Mouse (Mus musculus): Measurements from ENCODE around the gene Fam25c. TPM values are rescaled to one million over a fixed set of nuclear protein-coding genes. Genes with fewer than 3 reads are reported as not detected.
A peak's percentile ranks its signal among the peaks of the same experiment; 100 is the strongest.

Fam25c gene
- not detected for total RNA-seq (2021)
- long read RNA-seq: 0 reads

DNA sequence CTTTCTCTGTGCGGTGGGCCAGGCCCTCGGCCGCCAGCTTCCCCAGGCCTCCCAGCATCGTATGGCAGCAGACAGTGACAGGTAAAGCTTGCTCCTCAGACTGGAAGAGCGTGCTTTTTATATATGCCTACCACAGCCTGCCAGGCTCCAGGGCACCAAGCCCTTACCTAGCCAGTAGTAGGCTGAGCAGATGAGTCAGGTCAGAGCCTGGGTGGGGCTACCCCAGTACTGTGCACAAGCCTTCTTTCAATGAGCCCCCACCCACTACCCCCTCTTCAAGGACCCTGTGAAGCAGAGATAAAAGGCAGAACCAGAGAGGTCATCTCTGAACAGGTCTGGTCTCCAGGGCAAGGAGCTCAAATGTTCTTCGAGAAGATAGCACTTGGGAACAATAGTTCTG is at the start of gene Fam25c:
TSS of gene Fam25c (minus strand) at position 133 of the 400 bp plus-strand sequence.
- DNase-seq (ENCODE audit: low spot score in 2 of 2): no peak

GRCm38 (mm10) chr14:34403424-34403823 is 48.2 kb upstream of the Fam25c start:
- no peak for DNase-seq (ENCODE audit: low spot score in 2 of 2)

GRCm38 (mm10) chr14:34402871-34403270 is 47.6 kb upstream of the Fam25c start:
- no peak for DNase-seq (ENCODE audit: low spot score in 2 of 2)

- peak; percentile 80 to 81 for DNase-seq (ENCODE audit: low spot score in 2 of 2)
These were observed 45.9 kb upstream of the Fam25c start for GRCm38 (mm10) chr14:34401135-34401534.

- DNase-seq (ENCODE audit: low spot score in 2 of 2): no peak
These were observed 44.8 kb upstream of the Fam25c start for GRCm38 (mm10) chr14:34400021-34400420.

DNA sequence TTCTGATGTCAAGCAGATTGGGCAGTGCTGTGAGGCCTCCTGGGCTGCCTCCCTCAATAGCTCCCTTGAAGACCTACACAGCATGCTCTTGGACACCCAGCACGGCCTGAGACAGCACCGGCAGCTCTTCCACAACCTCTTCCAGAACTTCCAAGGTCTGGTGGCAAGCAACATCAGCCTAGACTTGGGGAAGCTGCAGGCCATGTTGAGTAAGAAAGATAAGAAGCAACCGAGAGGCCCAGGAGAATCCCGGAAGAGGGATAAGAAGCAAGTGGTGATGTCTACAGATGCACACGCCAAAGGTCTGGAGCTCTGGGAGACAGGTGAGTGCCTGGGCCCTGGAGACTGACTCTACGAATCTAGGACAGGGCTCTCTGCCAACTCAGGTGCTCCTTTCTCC is 44.1 kb upstream of the Fam25c start:
- no peak for DNase-seq (ENCODE audit: low spot score in 2 of 2)

DNA sequence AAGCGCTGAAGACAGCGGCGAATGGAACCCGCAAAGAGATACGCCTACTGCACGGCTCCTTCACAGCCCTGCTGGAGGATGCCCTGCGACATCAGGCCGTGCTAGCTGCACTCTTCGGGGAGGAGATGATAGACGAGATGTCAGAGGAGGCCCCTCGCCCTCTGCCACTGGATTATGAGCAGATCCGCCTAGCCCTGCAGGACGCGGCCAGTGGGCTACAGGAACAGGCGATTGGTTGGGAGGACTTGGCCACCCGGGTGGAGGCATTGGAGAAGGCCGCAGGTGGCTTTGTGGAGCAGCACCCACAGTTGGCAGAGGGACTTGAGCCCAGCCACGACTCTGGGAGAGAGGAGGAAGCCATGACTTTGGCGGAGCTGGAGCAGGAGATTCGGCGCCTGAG is 43.7 kb upstream of the Fam25c start:
- no peak for DNase-seq (ENCODE audit: low spot score in 2 of 2)

GRCm38 (mm10) chr14:34397871-34398270 is 42.6 kb upstream of the Fam25c start:
- DNase-seq (ENCODE audit: low spot score in 2 of 2): no peak

GRCm38 (mm10) chr14:34393295-34393694 is 38.1 kb upstream of the Fam25c start:
- DNase-seq (ENCODE audit: low spot score in 2 of 2): no peak

DNA sequence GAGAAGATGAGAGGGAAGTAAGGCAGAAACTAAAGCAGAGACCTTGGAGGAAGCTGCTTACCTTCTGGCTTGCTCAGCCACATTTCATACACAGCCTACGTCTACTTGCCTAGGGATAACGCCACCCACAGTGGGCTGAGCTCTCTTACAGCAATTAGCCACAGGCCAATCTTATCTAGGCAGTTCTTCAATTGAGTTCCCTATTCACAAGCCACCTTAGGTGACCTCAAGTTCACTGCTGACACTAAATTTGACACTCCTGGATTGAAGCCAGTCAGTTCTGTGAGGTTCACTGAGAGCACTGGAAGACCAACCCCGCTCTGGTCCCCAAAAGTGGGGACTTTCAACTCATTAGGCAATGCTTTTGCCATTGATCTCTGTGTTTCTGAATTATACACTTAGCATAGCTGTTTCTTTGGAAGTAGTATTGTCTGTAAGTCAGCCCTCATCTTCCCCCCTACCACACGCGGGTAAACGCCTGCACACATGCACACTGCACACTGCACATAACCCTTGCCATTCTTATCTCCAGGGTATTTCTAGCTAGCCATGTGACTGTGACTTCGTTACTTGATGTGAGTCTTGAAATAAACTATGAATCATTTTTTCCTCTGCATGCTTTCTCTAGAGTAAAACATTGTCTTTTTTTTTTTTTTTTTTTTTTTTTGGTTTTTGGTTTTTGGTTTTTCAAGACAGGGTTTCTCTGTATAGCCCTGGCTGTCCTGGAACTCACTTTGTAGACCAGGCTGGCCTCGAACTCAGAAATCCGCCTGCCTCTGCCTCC is 27.9 kb upstream of the Fam25c start:
- DNase-seq (ENCODE audit: low spot score in 2 of 2): no peak

GRCm38 (mm10) chr14:34378560-34379331 is 23.5 kb upstream of the Fam25c start:
- DNase-seq (ENCODE audit: low spot score in 2 of 2): no peak

DNA sequence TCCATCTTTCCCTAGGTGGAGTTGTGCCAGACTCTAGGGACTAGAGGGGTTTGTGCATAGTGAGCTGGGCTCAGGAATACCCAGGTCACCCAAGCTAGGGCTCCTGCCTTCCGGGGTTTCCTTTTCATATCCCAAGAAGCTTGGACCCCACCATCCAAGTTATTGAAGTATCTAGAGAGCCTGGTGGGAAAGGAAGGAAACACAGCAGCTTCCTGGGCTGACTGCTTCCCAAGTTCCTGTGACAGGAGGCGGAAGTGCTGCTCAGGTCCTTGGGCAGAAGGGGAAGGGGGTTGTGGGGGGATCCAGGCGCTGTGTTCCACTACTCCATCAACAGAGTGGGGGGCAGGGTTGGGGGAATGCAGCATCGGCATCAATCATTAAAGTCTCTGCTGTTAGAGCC is 21.9 kb upstream of the Fam25c start:
- no peak for DNase-seq (ENCODE audit: low spot score in 2 of 2)

GRCm38 (mm10) chr14:34375941-34376340 is 20.7 kb upstream of the Fam25c start:
- DNase-seq (ENCODE audit: low spot score in 2 of 2): no peak

DNA sequence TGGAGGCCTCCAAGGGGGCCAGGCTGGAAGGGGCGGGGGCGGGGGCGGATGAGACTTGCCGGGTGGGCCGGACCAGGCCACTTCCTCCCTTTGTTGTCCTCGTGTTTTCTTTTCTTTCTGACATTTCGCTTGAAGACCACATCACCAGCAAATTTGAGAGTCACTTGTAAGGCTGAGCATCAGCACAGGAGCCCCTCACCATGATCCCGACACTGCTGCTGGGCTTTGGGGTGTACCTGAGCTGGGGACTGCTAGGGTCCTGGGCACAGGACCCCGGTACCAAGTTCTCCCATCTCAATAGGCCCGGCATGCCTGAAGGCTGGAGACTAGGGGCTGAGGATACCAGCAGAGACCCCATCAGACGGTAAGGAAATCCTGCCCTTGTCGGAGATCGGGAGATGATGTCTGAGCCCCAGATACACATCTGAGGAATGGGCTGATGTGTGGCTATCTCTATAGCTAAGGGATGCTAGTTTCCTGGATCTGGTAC is 20.2 kb upstream of the Fam25c start, which contains the start of gene Mmrn2:
TSS of gene Mmrn2 (plus strand) at position 51 of the 490 bp plus-strand sequence.
- DNase-seq (ENCODE audit: low spot score in 2 of 2): no peak

DNA sequence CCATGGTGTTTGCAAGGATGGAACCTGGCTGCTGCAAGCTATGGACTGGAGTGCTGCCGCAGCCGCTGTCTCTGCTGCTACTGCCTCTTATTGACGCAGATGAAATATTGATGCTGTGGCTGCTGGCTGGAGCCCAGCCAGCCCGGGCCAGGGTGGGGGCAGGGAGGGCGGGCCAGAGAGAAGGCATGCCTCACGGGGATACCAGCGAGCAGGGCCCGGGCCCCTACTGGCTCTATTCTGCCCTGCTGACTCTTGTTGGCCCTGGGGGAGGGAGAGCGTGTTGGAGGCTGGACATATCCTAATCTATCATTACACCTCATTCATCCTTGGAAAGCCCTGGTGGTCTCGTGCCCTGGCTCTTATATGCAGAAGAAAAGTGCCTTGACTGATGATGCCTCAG is 19.3 kb upstream of the Fam25c start, which contains the start of gene Sncg:
TSS of gene Sncg (minus strand) at position 213 of the 400 bp plus-strand sequence.
- DNase-seq (ENCODE audit: low spot score in 2 of 2): no peak

GRCm38 (mm10) chr14:34373581-34373980 is 18.3 kb upstream of the Fam25c start:
- no peak for DNase-seq (ENCODE audit: low spot score in 2 of 2)

- DNase-seq (ENCODE audit: low spot score in 2 of 2): peak; percentile 76 to 80
These were observed 17.4 kb upstream of the Fam25c start for GRCm38 (mm10) chr14:34372646-34373045.

DNA sequence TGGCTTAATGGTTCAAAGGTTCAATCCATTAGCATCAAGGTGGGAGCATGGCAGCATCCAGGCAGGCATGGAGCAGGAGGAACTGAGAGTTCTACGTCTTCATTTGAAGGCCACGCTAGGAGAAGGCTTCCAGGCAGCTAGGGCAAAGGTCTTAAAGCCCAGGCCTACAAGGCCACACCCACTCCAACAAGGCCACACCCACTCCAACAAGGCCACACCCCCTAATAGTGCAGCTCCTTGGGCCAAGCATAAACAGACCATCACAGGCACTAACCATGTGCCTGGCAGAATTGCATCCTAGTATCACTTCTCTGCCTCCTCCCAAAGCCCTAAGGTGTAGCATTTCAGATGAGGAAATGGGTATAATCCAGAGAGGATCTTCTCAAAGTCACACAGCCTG is 16.5 kb upstream of the Fam25c start:
- DNase-seq (ENCODE audit: low spot score in 2 of 2): no peak

DNA sequence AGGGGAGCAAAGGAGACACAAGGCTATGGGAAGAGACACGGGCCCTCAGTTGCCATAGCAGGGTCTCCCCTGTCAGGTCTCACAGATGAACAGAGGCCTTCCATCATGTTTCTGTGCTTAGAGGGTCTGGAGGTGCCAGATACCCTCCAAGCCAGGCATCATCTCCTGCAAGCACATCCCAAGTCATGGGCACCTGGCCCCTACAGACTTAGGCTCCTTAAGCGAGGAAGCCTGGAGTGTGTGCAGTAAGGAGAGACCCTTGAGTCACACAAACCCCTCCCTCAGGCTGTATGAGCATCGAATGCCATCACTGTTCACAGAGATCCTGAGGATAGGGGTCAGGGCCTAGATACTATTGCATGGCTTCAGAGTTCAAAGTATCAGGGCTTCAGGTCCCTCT is 15.7 kb upstream of the Fam25c start:
- no peak for DNase-seq (ENCODE audit: low spot score in 2 of 2)

- DNase-seq (ENCODE audit: low spot score in 2 of 2): no peak
These were observed 15.0 kb upstream of the Fam25c start for GRCm38 (mm10) chr14:34370203-34370602.

- DNase-seq (ENCODE audit: low spot score in 2 of 2): no peak
These were observed 9.9 kb upstream of the Fam25c start for GRCm38 (mm10) chr14:34365147-34365507.
